Mouse (Mus musculus) lung, embryonic 14.5 days (tissue): ENCODE data around the gene Dlx2. TPM values are rescaled to one million over a fixed set of nuclear protein-coding genes. Genes with fewer than 3 reads are reported as not detected.
A peak's percentile ranks its signal among the peaks of the same experiment; 100 is the strongest.

Experiments
- ATAC-seq: fragments of 200-750 bp; cut with Nextera tagmentation; 2 replicates; pipeline ENCODE4 v1.8.0; 2017; ENCODE audit warnings: mild to moderate bottlenecking, moderate TSS enrichment, moderate library complexity; ENCODE audit not compliant: insufficient read depth
- DNase-seq: peaks from one replicate; pipeline ENCODE4 v3.0.0-alpha.2; 2015
- H3K27ac ChIP-seq: fragments of 300-500 bp; sonication (generic); 2 replicates; pipeline ENCODE4 v1.5.1; 2014; ENCODE audit warnings: low read depth, mild to moderate bottlenecking, moderate library complexity
- H3K27me3 ChIP-seq: fragments of 300-500 bp; sonication (generic); 2 replicates; pipeline ENCODE4 v1.6.1; 2014; ENCODE audit warnings: low read length, control low read depth; ENCODE audit not compliant: insufficient read depth
- H3K36me3 ChIP-seq: fragments of 300-500 bp; sonication (generic); 2 replicates; pipeline ENCODE4 v1.6.1; 2014; ENCODE audit warnings: control low read depth; ENCODE audit not compliant: insufficient read depth
- H3K4me1 ChIP-seq: fragments of 300-500 bp; sonication (generic); 2 replicates; pipeline ENCODE4 v1.6.1; 2014; ENCODE audit warnings: antibody characterized with exemption, control low read depth; ENCODE audit not compliant: insufficient read depth
- H3K4me2 ChIP-seq: fragments of 300-500 bp; sonication (generic); 2 replicates; pipeline ENCODE4 v1.6.1; 2014; ENCODE audit warnings: mild to moderate bottlenecking
- H3K4me3 ChIP-seq: fragments of 300-500 bp; sonication (generic); 2 replicates; pipeline ENCODE4 v1.5.1; 2014; ENCODE audit warnings: low read depth, low read length
- H3K9ac ChIP-seq: fragments of 300-500 bp; sonication (generic); 2 replicates; pipeline ENCODE4 v1.6.1; 2014
- H3K9me3 ChIP-seq: fragments of 300-500 bp; sonication (generic); 2 replicates; pipeline ENCODE4 v1.6.1; 2016; ENCODE audit warnings: low read depth, low read length, control low read depth
- CTCF ChIP-seq: IDR thresholded peaks from 2 replicates; pipeline ENCODE4 v1.5.1; 2016; ENCODE audit warnings: antibody characterized with exemption, low read depth
- WGBS: fragments of 180-500 bp; shearing (Covaris S2); extraction: QIAGEN DNeasy Blood & Tissue Kit; methylation state at CpG from one replicate; pipeline ENCODE4 v1.1.7; 2014; 5-methylcytosine and 5-hydroxymethylcytosine counted together
- polyA plus RNA-seq: library from polyadenylated mRNA; unstranded; fragments of >200 nt; fragmentation: Nextera tagmentation; extraction: Ambion mirVana; gene quantifications from 2 replicates; pipeline ENCODE4 v1.2.1, GENCODE M21; 2014

The Dlx2 gene
- polyA plus RNA-seq, 1 experiment from 2014 or later: 0.07 TPM

DNA sequence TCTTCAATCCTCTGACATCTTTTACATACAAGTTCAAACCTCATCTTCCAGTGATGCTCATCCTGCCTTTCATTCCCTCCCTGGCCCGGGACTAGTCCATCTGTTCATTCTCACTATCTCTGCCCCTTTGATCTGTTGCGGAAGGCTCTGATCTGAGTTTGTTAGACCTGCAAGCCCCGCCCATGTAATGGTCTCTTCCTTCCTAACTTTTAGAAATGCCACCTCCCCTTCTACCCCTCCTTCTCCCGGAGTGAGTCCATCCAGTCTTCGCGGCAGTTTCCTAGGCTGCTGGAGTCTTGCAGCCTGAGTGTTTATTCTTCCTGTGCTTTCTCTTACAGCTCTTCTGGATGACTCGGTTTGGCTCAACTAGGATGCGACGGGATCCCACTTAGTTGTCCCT is 19.9 kb upstream of the Dlx2 start:
- DNase-seq: no peak
- TF ChIP-seq CTCF: no peak
- no peaks in the 10 kb centered on the region for H3K27me3 ChIP-seq
- H3K4me2 ChIP-seq: no peak overlapping the region
- no peak overlapping the region for H3K4me3 ChIP-seq
- no peaks in the 10 kb centered on the region for H3K9me3 ChIP-seq
- H3K4me1 ChIP-seq: no peaks in the 10 kb centered on the region
- H3K36me3 ChIP-seq: no peaks in the 10 kb centered on the region
- no peak for ATAC-seq
- H3K27ac ChIP-seq: no peak overlapping the region
- no peak overlapping the region for H3K9ac ChIP-seq
- 59% methylated on average over 9 of the region's 9 CpGs for WGBS

DNA sequence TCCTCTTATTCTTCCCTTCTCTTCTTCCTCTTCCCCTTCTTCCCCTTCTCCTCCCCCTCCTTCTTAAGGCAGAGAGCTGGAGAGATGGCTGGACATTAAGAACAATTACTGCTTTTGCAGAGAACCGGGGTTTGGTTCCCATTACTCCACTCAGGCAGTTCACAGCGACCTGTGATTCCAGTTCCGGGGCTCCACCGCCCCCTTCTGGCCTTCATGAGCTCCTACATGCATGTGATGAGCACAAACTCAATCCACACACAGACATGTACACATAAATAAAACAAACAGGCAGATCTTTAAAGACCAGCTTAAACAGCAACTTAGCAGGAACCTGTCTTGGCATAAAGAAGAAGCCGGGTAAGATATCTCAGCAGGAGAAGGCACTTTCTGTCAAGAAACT is 9.5 kb upstream of the Dlx2 start:
- no peaks in the 10 kb centered on the region for H3K4me1 ChIP-seq
- H3K36me3 ChIP-seq: no peaks in the 10 kb centered on the region
- H3K9me3 ChIP-seq: no peaks in the 10 kb centered on the region
- no peak for ATAC-seq
- H3K27me3 ChIP-seq: peaks cover 26% of the 10 kb centered on the region
- no peak overlapping the region for H3K27ac ChIP-seq
- H3K4me2 ChIP-seq: no peak overlapping the region
- TF ChIP-seq CTCF: no peak
- no peak overlapping the region for H3K4me3 ChIP-seq
- no peak overlapping the region for H3K9ac ChIP-seq
- WGBS: 64% methylated on average over 5 of the region's 5 CpGs
- no peak for DNase-seq

- Histone ChIP-seq H3K9ac (no peak overlapping the region), H3K4me3 (no peak overlapping the region)
- no peak for ATAC-seq
Observed at GRCm38 (mm10) chr2:71551704-71552103, 5.2 kb upstream of the Dlx2 start.

DNA sequence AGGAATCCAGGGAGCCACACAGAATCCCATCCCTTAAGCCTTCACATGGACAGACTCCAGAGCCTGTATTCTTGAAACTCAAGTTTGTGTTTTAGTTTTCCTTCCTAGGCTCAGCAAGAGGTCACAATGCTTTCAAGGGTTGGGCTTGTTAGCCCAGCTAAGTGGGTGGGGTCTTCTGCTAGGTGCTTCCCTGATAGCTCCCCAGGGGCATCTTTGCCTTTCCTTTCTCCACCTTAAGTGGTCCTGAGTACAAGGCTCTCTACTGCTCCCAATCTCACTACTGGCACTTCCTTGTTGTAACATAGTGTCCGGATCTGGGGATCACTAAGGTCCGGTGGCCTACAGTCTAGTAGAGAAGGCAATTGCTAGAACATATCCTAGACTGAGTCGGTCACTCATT is 3.8 kb upstream of the Dlx2 start:
- Histone ChIP-seq H3K9ac (no peak overlapping the region), H3K9me3 (no peaks in the 10 kb centered on the region), H3K36me3 (no peaks in the 10 kb centered on the region), H3K27me3 (peaks cover 77% of the 10 kb centered on the region), H3K27ac (no peak overlapping the region), H3K4me2 (no peak overlapping the region), H3K4me1 (no peaks in the 10 kb centered on the region), H3K4me3 (no peak overlapping the region)
- DNase-seq (no peak), ATAC-seq (no peak)
- no peak for TF ChIP-seq CTCF
- WGBS: 31% methylated on average over 3 of the region's 3 CpGs

More at GRCm38 (mm10) chr2:71551704-71552103, 5.2 kb upstream of the Dlx2 start:
- no peak for TF ChIP-seq CTCF
- H3K9me3 ChIP-seq: no peaks in the 10 kb centered on the region
- H3K27ac ChIP-seq: no peak overlapping the region
- 1% methylated on average over 18 of the region's 18 CpGs for WGBS
- peaks cover 63% of the 10 kb centered on the region for H3K27me3 ChIP-seq
- DNase-seq: peak; percentile 2
- no peak overlapping the region for H3K4me2 ChIP-seq
- no peaks in the 10 kb centered on the region for H3K4me1 ChIP-seq
- H3K36me3 ChIP-seq: no peaks in the 10 kb centered on the region

DNA sequence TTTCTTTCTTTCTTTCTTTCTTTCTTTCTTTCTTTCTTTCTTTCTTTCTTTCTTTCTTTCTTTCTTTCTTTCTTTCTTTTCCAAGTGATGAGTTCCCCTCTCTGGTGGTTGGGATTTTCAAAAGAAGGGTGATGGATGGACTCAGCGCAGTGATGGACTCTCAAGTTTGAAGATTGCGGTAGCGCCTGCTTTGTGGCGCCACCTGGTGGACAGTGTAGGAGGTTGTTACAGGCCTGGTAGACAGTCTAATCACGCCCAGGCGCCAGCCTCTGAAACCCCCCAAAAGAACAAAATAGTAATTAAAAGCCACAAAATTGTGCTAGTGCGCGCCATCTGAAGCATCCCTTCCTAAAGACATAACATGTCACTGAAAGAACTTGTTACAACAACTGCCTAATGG is 1.3 kb upstream of the Dlx2 start:
- Histone ChIP-seq H3K27me3 (peaks cover 94% of the 10 kb centered on the region), H3K9ac (no peak overlapping the region), H3K36me3 (no peaks in the 10 kb centered on the region), H3K27ac (no peak overlapping the region), H3K9me3 (no peaks in the 10 kb centered on the region), H3K4me1 (no peaks in the 10 kb centered on the region), H3K4me3 (no peak overlapping the region), H3K4me2 (no peak overlapping the region)
- 5% methylated on average over 8 of the region's 8 CpGs for WGBS
- peak; percentile 90 for TF ChIP-seq CTCF
- no peak for ATAC-seq
- DNase-seq: peak; percentile 91

DNA sequence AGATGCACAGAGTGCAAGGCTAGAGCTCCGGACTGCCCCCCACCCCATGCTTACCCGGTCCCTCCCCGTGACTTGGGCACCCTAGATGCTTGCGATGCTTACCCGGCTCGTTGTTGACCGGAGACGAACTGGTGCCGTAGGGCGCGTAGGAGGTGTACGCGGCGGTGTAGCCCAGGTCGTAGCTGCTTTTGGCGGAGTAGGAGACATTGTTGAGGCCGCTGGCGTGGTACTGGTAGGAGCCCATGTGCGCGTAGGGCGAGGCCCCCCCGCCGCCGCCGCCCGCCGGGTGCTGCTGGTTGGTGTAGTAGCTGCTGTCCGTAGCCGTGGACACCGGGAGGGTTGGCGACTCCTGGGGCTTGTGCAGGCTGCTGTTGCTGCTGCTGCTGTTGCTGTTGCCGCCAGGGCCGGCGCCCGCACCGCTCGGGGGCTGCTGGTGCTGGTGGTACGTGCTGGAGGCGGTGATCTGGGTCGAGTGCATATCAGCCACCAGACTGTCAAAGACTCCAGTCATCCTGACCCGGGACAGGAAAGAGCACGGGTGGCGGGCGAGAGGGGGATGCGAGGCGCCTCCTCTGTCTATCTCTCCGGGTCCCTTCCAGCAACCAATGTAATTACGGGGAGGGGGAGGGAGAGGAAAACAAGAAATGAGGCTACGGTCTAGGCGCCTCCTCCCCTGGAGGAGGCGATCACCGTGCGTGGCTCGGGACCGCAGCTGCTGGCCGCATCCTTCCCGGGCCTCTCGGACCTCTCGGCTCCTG is 493 bp downstream of the Dlx2 start:
- H3K4me3 ChIP-seq: peak overlapping the region; percentile 45
- no peak overlapping the region for H3K27ac ChIP-seq
- DNase-seq: peak; percentile 39
- no peaks in the 10 kb centered on the region for H3K9me3 ChIP-seq
- H3K9ac ChIP-seq: no peak overlapping the region; the same call in 1 of the 2 replicates
- peak overlapping the region; percentile 91 for H3K4me2 ChIP-seq
- peaks cover 3% of the 10 kb centered on the region; the same call in 1 of the 2 replicates for H3K4me1 ChIP-seq
- no peak for TF ChIP-seq CTCF
- peak; percentile 45 for ATAC-seq
- under 1% methylated on average over 59 of the region's 59 CpGs for WGBS
- H3K27me3 ChIP-seq: peaks cover 94% of the 10 kb centered on the region
- no peaks in the 10 kb centered on the region for H3K36me3 ChIP-seq

DNA sequence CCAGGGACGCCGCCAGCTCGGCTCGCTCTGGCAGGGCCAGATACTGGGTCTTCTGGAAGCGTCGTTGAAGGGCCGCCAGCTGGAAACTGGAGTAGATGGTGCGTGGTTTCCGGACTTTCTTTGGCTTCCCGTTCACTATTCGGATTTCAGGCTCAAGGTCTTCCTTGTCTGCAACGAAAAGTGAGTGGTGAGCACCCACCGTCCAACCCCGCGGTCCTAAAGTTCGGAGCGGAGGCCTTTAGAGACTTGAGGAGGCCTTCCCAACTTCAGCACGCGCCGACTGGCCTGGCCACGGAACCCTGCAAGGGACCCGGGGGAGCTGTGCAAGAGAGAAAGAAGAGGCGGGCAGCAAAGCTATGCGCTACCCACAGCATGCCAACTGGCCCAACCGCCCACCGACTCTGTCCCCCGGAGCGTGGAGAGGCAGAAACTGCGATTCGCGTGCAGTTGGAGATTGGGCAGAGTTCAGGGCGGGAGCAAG is 1.1 kb downstream of the Dlx2 start:
- no peaks in the 10 kb centered on the region for H3K9me3 ChIP-seq
- H3K27me3 ChIP-seq: peaks cover 96% of the 10 kb centered on the region
- peaks cover 5% of the 10 kb centered on the region; the same call in 1 of the 2 replicates for H3K4me1 ChIP-seq
- peak overlapping the region; percentile 45 for H3K4me3 ChIP-seq
- no peaks in the 10 kb centered on the region for H3K36me3 ChIP-seq
- H3K4me2 ChIP-seq: peak overlapping the region; percentile 91
- 2% methylated on average over 32 of the region's 32 CpGs for WGBS
- DNase-seq (peak; percentile 32), ATAC-seq (no peak)
- no peak overlapping the region for H3K27ac ChIP-seq
- TF ChIP-seq CTCF: no peak
- no peak overlapping the region for H3K9ac ChIP-seq
